Mouse (Mus musculus) hindbrain, embryonic 11.5 days (tissue): Measurements from ENCODE around the gene Chrdl1. TPM values are rescaled to one million over a fixed set of nuclear protein-coding genes. Genes with fewer than 3 reads are reported as not detected.
A peak's percentile ranks its signal among the peaks of the same experiment; 100 is the strongest.

Source experiments
- ATAC-seq: fragments of 200-750 bp; cut with Nextera tagmentation; 2 replicates; pipeline ENCODE4 v1.8.0; 2017; ENCODE audit warnings: mild to moderate bottlenecking, moderate TSS enrichment, moderate library complexity; ENCODE audit not compliant: low FRiP score
- DNase-seq: peaks from one replicate; pipeline ENCODE4 v3.0.0-alpha.2; 2015; ENCODE audit warnings: low spot score
- H3K27ac ChIP-seq: fragments of 300-500 bp; sonication (generic); 2 replicates; pipeline ENCODE4 v1.5.1; 2014; ENCODE audit warnings: mild to moderate bottlenecking, low read depth, low read length
- H3K27me3 ChIP-seq: fragments of 300-500 bp; sonication (generic); 2 replicates; pipeline ENCODE4 v1.6.1; 2014; ENCODE audit warnings: mild to moderate bottlenecking, low read length, moderate library complexity, mixed read lengths; ENCODE audit not compliant: control insufficient read depth, insufficient read depth
- H3K36me3 ChIP-seq: fragments of 300-500 bp; sonication (generic); 2 replicates; pipeline ENCODE4 v1.6.1; 2014; ENCODE audit warnings: mild to moderate bottlenecking, low read length, moderate library complexity, mixed read lengths; ENCODE audit not compliant: control insufficient read depth, insufficient read depth
- H3K4me1 ChIP-seq: fragments of 300-500 bp; sonication (generic); replicated peaks from 2 replicates; pipeline ENCODE4 v1.6.1; 2014; ENCODE audit warnings: low read length, mixed read lengths; ENCODE audit not compliant: control insufficient read depth, insufficient read depth
- H3K4me2 ChIP-seq: fragments of 300-500 bp; sonication (generic); replicated peaks from 2 replicates; pipeline ENCODE4 v1.6.1; 2014; ENCODE audit warnings: mild to moderate bottlenecking, low read depth, low read length
- H3K4me3 ChIP-seq: fragments of 300-500 bp; sonication (generic); 2 replicates; pipeline ENCODE4 v1.5.1; 2014; ENCODE audit warnings: low read depth, low read length
- H3K9ac ChIP-seq: fragments of 300-500 bp; sonication (generic); 2 replicates; pipeline ENCODE4 v1.6.1; 2014; ENCODE audit warnings: low read depth, low read length
- H3K9me3 ChIP-seq: fragments of 300-500 bp; sonication (generic); 2 replicates; pipeline ENCODE4 v1.6.1; 2016; ENCODE audit warnings: low read length; ENCODE audit not compliant: control insufficient read depth
- WGBS: fragments of 180-500 bp; shearing (Covaris S2); extraction: QIAGEN DNeasy Blood & Tissue Kit; methylation state at CpG from one replicate; pipeline ENCODE4 v1.1.7; 2014; 5-methylcytosine and 5-hydroxymethylcytosine counted together
- polyA plus RNA-seq: library from polyadenylated mRNA; unstranded; fragments of >200 nt; fragmentation: Nextera tagmentation; extraction: Ambion mirVana; gene quantifications from 2 replicates; pipeline ENCODE4 v1.2.1, GENCODE M21; 2014

Chrdl1 gene
- polyA plus RNA-seq, 1 experiment from 2014 or later = 9.2 TPM

GRCm38 (mm10) chrX:143337561-143337960 lies 56.5 kb downstream of the Chrdl1 start:
- 39% methylated on average over 3 of the region's 3 CpGs for WGBS
- Histone ChIP-seq H3K4me1 (no peaks in the 10 kb centered on the region), H3K27ac (no peak overlapping the region), H3K9me3 (no peaks in the 10 kb centered on the region), H3K27me3 (no peaks in the 10 kb centered on the region; the same call in 1 of the 2 replicates), H3K9ac (no peak overlapping the region), H3K4me3 (no peak overlapping the region), H3K36me3 (no peaks in the 10 kb centered on the region), H3K4me2 (no peak overlapping the region)
- ATAC-seq (no peak), DNase-seq (peak; percentile 1)

DNA sequence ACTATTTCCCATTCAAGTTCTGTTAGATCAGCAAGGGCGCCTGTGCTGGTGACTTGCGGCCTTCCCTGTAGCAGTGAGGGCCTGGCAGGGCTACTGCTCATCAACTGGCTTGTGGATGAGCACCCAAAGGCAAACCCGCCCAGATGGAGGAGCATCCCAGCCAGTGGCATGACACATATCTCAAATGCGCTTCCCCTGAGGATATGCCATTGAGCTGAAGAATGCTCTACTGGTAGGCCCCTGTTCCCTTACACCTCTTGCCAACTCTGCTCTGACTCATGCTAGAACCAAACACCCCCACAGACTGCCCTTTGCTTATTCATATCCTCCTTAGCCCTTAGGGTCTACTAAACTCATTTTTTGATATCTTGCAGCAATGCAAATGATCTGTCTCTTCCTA lies 57.4 kb downstream of the Chrdl1 start:
- DNase-seq (no peak), ATAC-seq (no peak)
- no peaks in the 10 kb centered on the region; the same call in 1 of the 2 replicates for H3K27me3 ChIP-seq
- H3K4me3 ChIP-seq = no peak overlapping the region
- no peak overlapping the region for H3K4me2 ChIP-seq
- 81% methylated on average over 4 of the region's 4 CpGs for WGBS
- H3K9ac ChIP-seq = no peak overlapping the region
- H3K36me3 ChIP-seq = no peaks in the 10 kb centered on the region
- H3K27ac ChIP-seq = no peak overlapping the region
- H3K9me3 ChIP-seq = no peaks in the 10 kb centered on the region
- no peaks in the 10 kb centered on the region for H3K4me1 ChIP-seq

DNA sequence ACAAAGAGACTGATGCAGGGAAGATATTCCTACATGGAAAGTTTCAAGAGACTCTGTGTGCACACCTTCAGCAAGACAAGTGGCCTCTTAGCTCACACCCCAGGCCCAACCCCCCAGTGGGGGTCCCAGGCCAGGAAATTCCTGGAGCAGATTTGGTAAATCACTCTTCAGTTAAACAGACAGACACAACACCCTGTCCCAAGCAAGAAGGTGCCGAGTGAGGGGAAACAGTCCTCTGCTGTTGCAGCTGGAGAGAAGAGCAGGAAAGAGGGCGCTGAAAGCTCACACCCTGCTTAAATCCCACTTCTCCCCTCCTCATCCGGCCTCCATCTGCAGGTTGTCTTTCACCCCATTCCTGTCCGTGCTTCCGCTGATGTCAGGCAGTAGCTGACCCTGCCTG lies 58.2 kb downstream of the Chrdl1 start:
- Histone ChIP-seq H3K4me2 (no peak overlapping the region), H3K27me3 (no peaks in the 10 kb centered on the region; the same call in 1 of the 2 replicates), H3K4me1 (no peaks in the 10 kb centered on the region), H3K36me3 (no peaks in the 10 kb centered on the region), H3K4me3 (no peak overlapping the region), H3K9ac (no peak overlapping the region), H3K27ac (no peak overlapping the region), H3K9me3 (no peaks in the 10 kb centered on the region)
- no peak for DNase-seq
- WGBS = 70% methylated on average over 5 of the region's 5 CpGs
- no peak for ATAC-seq

DNA sequence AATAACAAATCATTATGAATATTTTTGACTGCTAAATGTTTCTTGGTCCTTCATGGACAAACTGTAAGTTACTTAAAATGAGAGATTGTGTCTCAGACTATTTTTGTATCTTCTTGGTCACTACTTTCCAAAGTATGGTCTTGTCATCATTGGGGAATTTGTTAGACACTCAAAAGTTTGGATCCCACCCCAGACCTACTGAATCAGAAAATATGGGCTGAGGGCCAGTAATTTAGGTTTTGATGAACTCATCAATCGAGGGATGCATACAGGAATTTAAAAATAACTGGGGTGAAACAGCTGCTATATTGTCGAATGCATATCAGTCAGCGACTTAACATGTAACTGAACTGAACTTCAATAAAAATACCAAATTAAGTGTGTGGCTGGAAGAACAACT lies 80.9 kb downstream of the Chrdl1 start:
- H3K4me1 ChIP-seq = no peaks in the 10 kb centered on the region
- no peaks in the 10 kb centered on the region for H3K9me3 ChIP-seq
- H3K27me3 ChIP-seq = no peaks in the 10 kb centered on the region
- no peak overlapping the region for H3K4me3 ChIP-seq
- no peak overlapping the region for H3K4me2 ChIP-seq
- ATAC-seq (no peak), DNase-seq (no peak)
- H3K9ac ChIP-seq = no peak overlapping the region
- H3K36me3 ChIP-seq = no peaks in the 10 kb centered on the region
- no peak overlapping the region for H3K27ac ChIP-seq
- WGBS = 89% methylated on average over 3 of the region's 3 CpGs

DNA sequence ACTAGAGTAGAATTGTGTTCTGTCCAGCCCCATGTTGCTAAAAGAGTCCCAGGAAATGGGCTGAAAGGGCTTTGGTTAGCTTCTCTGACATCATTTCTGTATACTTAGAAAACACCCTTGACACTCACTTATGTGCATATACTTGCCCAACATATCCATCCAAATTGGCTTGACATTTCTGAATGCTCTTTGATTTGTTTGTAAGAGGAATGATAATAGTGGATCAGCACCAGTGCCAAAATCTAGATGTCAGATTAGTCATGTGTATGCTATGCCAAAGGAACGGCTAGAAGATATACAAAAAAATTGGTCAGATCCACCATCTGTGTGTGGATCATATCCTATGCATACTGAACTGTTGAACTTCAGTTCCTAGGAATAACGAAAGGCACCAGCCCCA lies 99.3 kb downstream of the Chrdl1 start:
- Histone ChIP-seq H3K4me2 (no peak overlapping the region), H3K9ac (no peak overlapping the region), H3K27ac (no peak overlapping the region), H3K36me3 (no peaks in the 10 kb centered on the region), H3K4me3 (no peak overlapping the region), H3K27me3 (no peaks in the 10 kb centered on the region; the same call in 1 of the 2 replicates), H3K9me3 (no peaks in the 10 kb centered on the region), H3K4me1 (no peaks in the 10 kb centered on the region)
- WGBS = 94% methylated on average over 2 of the region's 2 CpGs
- ATAC-seq (no peak), DNase-seq (no peak)

DNA sequence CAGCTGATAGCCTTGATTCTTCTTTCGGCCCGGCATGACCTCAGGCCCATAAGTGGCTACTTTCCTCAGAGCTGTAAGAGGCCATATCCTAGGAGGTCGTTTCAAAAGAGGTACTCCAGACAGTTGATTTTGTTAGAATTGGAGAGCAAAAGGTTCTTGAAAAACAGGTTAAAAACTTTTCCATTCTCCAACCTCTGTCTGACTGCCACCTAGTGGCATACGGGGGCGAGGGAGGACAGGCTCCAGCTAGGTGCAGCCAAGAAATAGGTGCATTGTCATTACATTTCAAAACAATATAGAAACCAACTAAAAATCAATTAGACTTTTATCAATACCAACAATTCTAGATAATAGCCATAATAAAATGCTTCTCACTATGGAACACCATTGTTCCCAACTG lies 118.9 kb downstream of the Chrdl1 start:
- Histone ChIP-seq H3K27ac (no peak overlapping the region), H3K9me3 (no peaks in the 10 kb centered on the region), H3K27me3 (no peaks in the 10 kb centered on the region), H3K36me3 (no peaks in the 10 kb centered on the region), H3K4me1 (no peaks in the 10 kb centered on the region), H3K9ac (no peak overlapping the region), H3K4me2 (no peak overlapping the region), H3K4me3 (no peak overlapping the region)
- DNase-seq = peak; percentile 1
- 43% methylated on average over 5 of the region's 5 CpGs for WGBS
- ATAC-seq = no peak

GRCm38 (mm10) chrX:143250709-143251108 lies 143.4 kb downstream of the Chrdl1 start:
- Histone ChIP-seq H3K9ac (no peak overlapping the region), H3K4me1 (no peaks in the 10 kb centered on the region), H3K4me3 (no peak overlapping the region), H3K27me3 (no peaks in the 10 kb centered on the region), H3K4me2 (no peak overlapping the region), H3K9me3 (no peaks in the 10 kb centered on the region), H3K27ac (no peak overlapping the region), H3K36me3 (no peaks in the 10 kb centered on the region)
- ATAC-seq (no peak), DNase-seq (no peak)

Other genes starting within 250 kb of the Chrdl1 start
- gene Pak3, start 124.3 kb upstream of the Chrdl1 start, polyA plus RNA-seq = 55.8 and 58.9 TPM in 2 replicates